Mouse (Mus musculus) granulocyte monocyte progenitor cell, adult 5-6 weeks (primary cell): ENCODE results near the gene Scap. TPM values are rescaled to one million over a fixed set of nuclear protein-coding genes. Genes with fewer than 3 reads are reported as not detected.
"Not testable (repeated sequence)": the region's sequence is repeated elsewhere in the genome, so short reads cannot be mapped to it uniquely, and the experiment has no call there.

ENCODE experiments used
- ATAC-seq: replicated peaks from 2 replicates; pipeline ENCODE4 v1.8.0; 2016; ENCODE audit warnings: mild to moderate bottlenecking, moderate TSS enrichment, inconsistent platforms; ENCODE audit not compliant: poor library complexity, severe bottlenecking
- total RNA-seq, 2 experiments: library from RNA; stranded (forward) in 1 of 2; stranded (reverse) in 1 of 2; fragments of 200-712, 200-1000 nt in 1 of 2; fragments of >200 nt in 1 of 2; fragmentation: Nextera tagmentation in 1 of 2; gene quantifications; 2 replicates each; pipeline ENCODE4 v1.2.3; 2014 to 2017

The Scap gene
- total RNA-seq, 2 experiments from 2014 or later = 24.1 to 31.4 TPM

- ATAC-seq = peak; percentile 36; the same call in 1 of the 2 replicates
These were observed 3.4 kb upstream of the Scap start for GRCm38 (mm10) chr9:110329655-110330054.

- 0 out of 2 replicates have a peak, but pooled peaks have one; percentile 23 for ATAC-seq
These were observed 2.7 kb upstream of the Scap start for GRCm38 (mm10) chr9:110330341-110330740.

GRCm38 (mm10) chr9:110330913-110331312, 2.2 kb upstream of the Scap start:
- ATAC-seq = not testable (repeated sequence)

- no peak for ATAC-seq
These were observed 790 bp downstream of the Scap start for GRCm38 (mm10) chr9:110333896-110334259.

- ATAC-seq = no peak
These were observed 1.8 kb downstream of the Scap start for GRCm38 (mm10) chr9:110334849-110335248.

- ATAC-seq = no peak
These were observed 7.1 kb downstream of the Scap start for GRCm38 (mm10) chr9:110340037-110340750.

- peak; percentile 80 for ATAC-seq
These were observed 8.9 kb downstream of the Scap start for GRCm38 (mm10) chr9:110342008-110342407.

GRCm38 (mm10) chr9:110343805-110344204, 10.7 kb downstream of the Scap start:
- ATAC-seq = no peak

- ATAC-seq = no peak
These were observed 12.1 kb downstream of the Scap start for GRCm38 (mm10) chr9:110345057-110345739.

- no peak for ATAC-seq
These were observed 15.8 kb downstream of the Scap start for GRCm38 (mm10) chr9:110348899-110349298.

GRCm38 (mm10) chr9:110350188-110350587, 17.1 kb downstream of the Scap start:
- no peak for ATAC-seq

- no peak for ATAC-seq
These were observed 17.5 kb downstream of the Scap start for GRCm38 (mm10) chr9:110350612-110351011.

GRCm38 (mm10) chr9:110351350-110351749, 18.3 kb downstream of the Scap start:
- ATAC-seq = no peak

GRCm38 (mm10) chr9:110351932-110352632, 19.0 kb downstream of the Scap start:
- peak; percentile 76 for ATAC-seq

- ATAC-seq = no peak; the same call in 1 of the 2 replicates
These were observed 25.3 kb downstream of the Scap start for GRCm38 (mm10) chr9:110358341-110358740.

- ATAC-seq = no peak
These were observed 28.2 kb downstream of the Scap start for GRCm38 (mm10) chr9:110361299-110361698.

- no peak for ATAC-seq
These were observed 29.2 kb downstream of the Scap start for GRCm38 (mm10) chr9:110362337-110362736.

- peak; percentile 52 for ATAC-seq
These were observed 33.7 kb downstream of the Scap start for GRCm38 (mm10) chr9:110366746-110367145.

- ATAC-seq = no peak
These were observed 36.8 kb downstream of the Scap start for GRCm38 (mm10) chr9:110369860-110370259.

GRCm38 (mm10) chr9:110373871-110374270, 40.8 kb downstream of the Scap start:
- no peak for ATAC-seq

GRCm38 (mm10) chr9:110375668-110376067, 42.6 kb downstream of the Scap start:
- no peak for ATAC-seq
